Mouse (Mus musculus) neural tube, embryonic 11.5 days (tissue): ENCODE results near the gene Ifi27l2b. TPM values are rescaled to one million over a fixed set of nuclear protein-coding genes. Genes with fewer than 3 reads are reported as not detected.
"Not testable (repeated sequence)": the region's sequence is repeated elsewhere in the genome, so short reads cannot be mapped to it uniquely, and the experiment has no call there.

Experiments
- ATAC-seq: fragments of 200-750 bp; cut with Nextera tagmentation; 2 replicates; pipeline ENCODE4 v1.8.0; 2017; ENCODE audit warnings: moderate number of reproducible peaks, mild to moderate bottlenecking, moderate TSS enrichment, moderate library complexity; ENCODE audit not compliant: insufficient read depth, low FRiP score, low TSS enrichment
- DNase-seq: peaks from one replicate; pipeline ENCODE4 v3.0.0-alpha.2; 2015; ENCODE audit warnings: low spot score
- H3K27ac ChIP-seq: fragments of 300-500 bp; sonication (generic); 2 replicates; pipeline ENCODE4 v1.5.1; 2014; ENCODE audit warnings: low read depth, mild to moderate bottlenecking, low read length
- H3K27me3 ChIP-seq: fragments of 300-500 bp; sonication (generic); 2 replicates; pipeline ENCODE4 v1.6.1; 2014; ENCODE audit warnings: mild to moderate bottlenecking, low read length, mixed read lengths; ENCODE audit not compliant: control insufficient read depth, insufficient read depth
- H3K36me3 ChIP-seq: fragments of 300-500 bp; sonication (generic); 2 replicates; pipeline ENCODE4 v1.6.1; 2014; ENCODE audit warnings: mild to moderate bottlenecking, low read length, moderate library complexity, mixed read lengths; ENCODE audit not compliant: control insufficient read depth, insufficient read depth
- H3K4me1 ChIP-seq: fragments of 300-500 bp; sonication (generic); 2 replicates; pipeline ENCODE4 v1.6.1; 2014; ENCODE audit warnings: low read length, mixed read lengths; ENCODE audit not compliant: control insufficient read depth, insufficient read depth
- H3K4me2 ChIP-seq: fragments of 300-500 bp; sonication (generic); 2 replicates; pipeline ENCODE4 v1.6.1; 2014; ENCODE audit warnings: low read depth, mild to moderate bottlenecking, moderate library complexity
- H3K4me3 ChIP-seq: fragments of 300-500 bp; sonication (generic); 2 replicates; pipeline ENCODE4 v1.5.1; 2014; ENCODE audit warnings: low read depth, low read length
- H3K9ac ChIP-seq: fragments of 300-500 bp; sonication (generic); 2 replicates; pipeline ENCODE4 v1.6.1; 2014; ENCODE audit warnings: mild to moderate bottlenecking, low read length
- H3K9me3 ChIP-seq: fragments of 300-500 bp; sonication (generic); 2 replicates; pipeline ENCODE4 v1.6.1; 2016; ENCODE audit warnings: low read length; ENCODE audit not compliant: control insufficient read depth
- WGBS: fragments of 180-500 bp; shearing (Covaris S2); extraction: QIAGEN DNeasy Blood & Tissue Kit; methylation state at CpG from one replicate; pipeline ENCODE4 v1.1.7; 2014; 5-methylcytosine and 5-hydroxymethylcytosine counted together
- polyA plus RNA-seq: library from polyadenylated mRNA; unstranded; fragments of >200 nt; fragmentation: Nextera tagmentation; extraction: Ambion mirVana; gene quantifications from 2 replicates; pipeline ENCODE4 v1.2.1, GENCODE M21; 2014

Ifi27l2b gene
- polyA plus RNA-seq, 1 experiment from 2014 or later, result not detected

DNA sequence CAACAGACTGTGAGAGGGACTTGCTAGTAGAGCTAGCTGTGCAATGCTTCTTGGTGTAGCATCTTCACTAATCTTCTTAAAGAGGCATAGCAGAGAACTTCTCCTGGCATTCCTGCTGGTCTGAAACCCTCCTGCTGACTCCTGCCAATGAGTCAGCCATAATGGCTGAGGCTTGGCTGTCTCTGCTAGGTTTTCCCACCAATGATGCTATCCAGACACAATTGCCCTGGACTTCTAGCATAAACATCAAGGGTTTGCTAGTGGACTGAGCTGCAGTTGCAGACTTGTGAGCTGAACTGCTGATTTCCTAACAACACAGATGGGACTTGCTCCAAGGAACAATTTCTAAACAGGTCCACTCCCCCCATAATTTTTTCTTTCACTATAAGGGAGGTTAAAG, 3.7 kb downstream of the Ifi27l2b start:
- H3K36me3 ChIP-seq, result no peaks in the 10 kb centered on the region
- no peak overlapping the region for H3K9ac ChIP-seq
- no peaks in the 10 kb centered on the region for H3K9me3 ChIP-seq
- H3K4me2 ChIP-seq, result no peak overlapping the region
- no peak overlapping the region for H3K4me3 ChIP-seq
- no peaks in the 10 kb centered on the region for H3K4me1 ChIP-seq
- no peak for ATAC-seq
- H3K27ac ChIP-seq, result no peak overlapping the region
- H3K27me3 ChIP-seq, result no peaks in the 10 kb centered on the region
- no peak for DNase-seq

DNA sequence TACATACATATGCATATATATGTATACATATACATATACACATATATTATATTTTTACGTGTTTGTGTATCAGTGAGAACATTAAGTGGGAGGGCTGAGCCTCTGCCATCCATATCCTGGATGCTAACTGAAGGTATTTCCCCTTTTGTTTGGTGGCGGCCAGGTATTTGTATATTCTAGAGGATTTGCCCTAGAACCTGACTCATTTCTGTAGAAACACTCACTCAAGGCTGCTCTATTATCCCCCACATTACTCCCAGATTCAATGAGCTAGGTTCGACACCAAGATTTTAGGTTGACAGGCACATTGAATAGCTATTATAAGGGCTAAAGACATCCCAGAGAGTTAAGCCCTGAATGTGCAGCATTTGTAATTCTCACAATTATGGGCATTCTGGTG, 12.0 kb downstream of the Ifi27l2b start:
- Histone ChIP-seq H3K4me2 (no peak overlapping the region), H3K9ac (no peak overlapping the region), H3K9me3 (no peaks in the 10 kb centered on the region), H3K4me1 (no peaks in the 10 kb centered on the region), H3K27me3 (no peaks in the 10 kb centered on the region), H3K27ac (no peak overlapping the region), H3K36me3 (no peaks in the 10 kb centered on the region), H3K4me3 (no peak overlapping the region)
- 82% methylated on average over 3 of the region's 3 CpGs for WGBS
- DNase-seq (no peak), ATAC-seq (no peak)

DNA sequence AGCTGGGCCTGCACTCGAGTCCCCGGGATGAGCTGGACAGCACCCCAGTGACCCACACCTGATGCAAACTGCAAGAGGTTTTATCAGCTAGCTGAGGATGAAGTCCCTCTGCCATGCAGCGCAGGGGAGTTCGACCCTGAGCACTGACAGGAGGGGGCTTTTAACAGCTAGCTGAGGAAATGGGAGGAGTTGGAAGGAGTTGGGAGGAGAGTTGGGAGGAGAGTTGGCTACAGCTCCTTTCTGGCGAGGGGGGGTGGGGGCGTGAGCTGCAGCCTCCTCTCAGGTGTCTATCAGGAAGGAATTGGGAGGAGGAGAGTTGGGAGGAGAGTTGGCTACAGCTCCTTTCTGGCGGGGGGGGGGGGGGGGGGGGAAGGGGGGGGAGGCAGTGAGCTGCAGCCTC, 12.8 kb downstream of the Ifi27l2b start:
- not testable (repeated sequence) for H3K4me2 ChIP-seq, H3K27ac ChIP-seq, ATAC-seq, H3K9ac ChIP-seq, H3K4me3 ChIP-seq, H3K9me3 ChIP-seq, H3K4me1 ChIP-seq, DNase-seq, H3K36me3 ChIP-seq, H3K27me3 ChIP-seq
- 41% methylated on average over 5 of the region's 7 CpGs for WGBS

DNA sequence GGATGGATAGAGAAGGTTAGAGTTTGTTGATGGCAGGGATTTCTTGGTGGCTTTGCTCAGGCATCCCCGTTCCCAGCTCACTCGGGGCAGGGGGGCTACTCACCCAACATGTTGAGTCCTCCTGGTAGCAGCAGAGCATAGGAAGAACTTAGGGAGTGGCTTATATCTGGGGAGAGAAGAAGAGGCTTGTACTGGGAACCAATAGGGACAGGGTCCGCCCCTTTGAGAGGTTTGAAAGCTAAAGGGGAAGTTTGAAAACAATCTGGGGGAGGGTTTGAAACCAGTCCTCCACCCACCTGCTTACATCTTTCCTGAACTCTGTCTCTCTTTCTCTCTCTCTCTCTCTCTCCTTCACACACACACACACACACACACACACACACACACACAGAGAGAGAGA, 13.5 kb downstream of the Ifi27l2b start, which contains the start of gene Ifi27l2a:
TSS of gene Ifi27l2a (minus strand) at position 157 of the 400 bp plus-strand sequence.
- Histone ChIP-seq H3K9me3 (no peaks in the 10 kb centered on the region), H3K4me2 (no peak within 1 kb of the TSS), H3K4me1 (no peaks in the 10 kb centered on the region), H3K27ac (no peak within 1 kb of the TSS), H3K36me3 (no peaks in the 10 kb centered on the region), H3K4me3 (no peak within 1 kb of the TSS), H3K27me3 (no peaks in the 10 kb centered on the region), H3K9ac (no peak within 1 kb of the TSS)
- DNase-seq (no peak), ATAC-seq (no peak)
- 43% methylated on average over 3 of the region's 3 CpGs for WGBS

DNA sequence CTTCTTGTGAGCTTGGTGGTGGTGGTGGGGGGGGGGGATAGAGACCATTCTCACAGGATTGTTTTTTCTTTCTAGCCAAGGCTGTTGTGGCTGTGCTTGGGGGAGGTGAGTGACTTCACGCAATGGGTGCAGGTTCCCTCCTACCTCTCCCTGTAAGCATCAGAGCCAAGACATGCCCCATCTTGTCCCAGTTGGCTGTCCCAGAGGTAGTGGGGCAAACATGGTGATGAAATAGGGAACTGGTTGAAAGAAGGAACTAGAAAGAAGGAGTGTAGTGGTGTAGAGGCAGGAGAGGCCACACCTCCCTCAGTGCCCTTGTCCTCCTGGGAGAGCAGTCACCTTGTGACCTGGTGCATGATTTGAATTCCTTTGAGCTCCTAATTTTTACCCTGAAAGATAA, 19.4 kb downstream of the Ifi27l2b start:
- Histone ChIP-seq H3K36me3 (no peaks in the 10 kb centered on the region), H3K9ac (no peak overlapping the region), H3K4me1 (no peaks in the 10 kb centered on the region), H3K27me3 (no peaks in the 10 kb centered on the region), H3K9me3 (no peaks in the 10 kb centered on the region), H3K4me2 (no peak overlapping the region), H3K4me3 (no peak overlapping the region), H3K27ac (no peak overlapping the region)
- 79% methylated on average over 1 of the region's 1 CpGs for WGBS
- no peak for ATAC-seq
- no peak for DNase-seq

DNA sequence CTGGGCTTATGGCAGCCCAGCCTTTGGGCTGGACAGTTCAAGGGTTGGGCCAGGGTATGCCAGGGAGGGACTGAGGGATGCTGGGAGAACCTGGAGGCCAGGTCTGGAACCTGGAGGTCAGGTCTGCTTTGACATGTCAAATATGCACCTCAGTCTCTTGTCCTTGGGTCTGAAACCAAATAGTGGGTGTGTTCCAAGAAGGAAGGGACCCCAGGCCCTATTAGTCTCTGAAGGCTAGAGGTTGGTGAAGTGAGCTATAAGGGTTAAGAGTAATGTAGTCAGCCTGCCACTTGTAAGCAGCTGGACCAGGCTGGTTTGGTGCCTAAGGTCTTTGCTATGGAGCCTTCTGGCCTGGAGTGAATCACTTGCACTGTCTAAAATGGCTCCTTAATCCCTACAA, 22.2 kb downstream of the Ifi27l2b start:
- no peaks in the 10 kb centered on the region for H3K9me3 ChIP-seq
- no peak overlapping the region for H3K9ac ChIP-seq
- no peaks in the 10 kb centered on the region for H3K27me3 ChIP-seq
- DNase-seq (no peak), ATAC-seq (no peak)
- no peak overlapping the region for H3K4me3 ChIP-seq
- H3K4me1 ChIP-seq, result no peaks in the 10 kb centered on the region
- no peak overlapping the region for H3K27ac ChIP-seq
- no peaks in the 10 kb centered on the region for H3K36me3 ChIP-seq
- H3K4me2 ChIP-seq, result no peak overlapping the region

DNA sequence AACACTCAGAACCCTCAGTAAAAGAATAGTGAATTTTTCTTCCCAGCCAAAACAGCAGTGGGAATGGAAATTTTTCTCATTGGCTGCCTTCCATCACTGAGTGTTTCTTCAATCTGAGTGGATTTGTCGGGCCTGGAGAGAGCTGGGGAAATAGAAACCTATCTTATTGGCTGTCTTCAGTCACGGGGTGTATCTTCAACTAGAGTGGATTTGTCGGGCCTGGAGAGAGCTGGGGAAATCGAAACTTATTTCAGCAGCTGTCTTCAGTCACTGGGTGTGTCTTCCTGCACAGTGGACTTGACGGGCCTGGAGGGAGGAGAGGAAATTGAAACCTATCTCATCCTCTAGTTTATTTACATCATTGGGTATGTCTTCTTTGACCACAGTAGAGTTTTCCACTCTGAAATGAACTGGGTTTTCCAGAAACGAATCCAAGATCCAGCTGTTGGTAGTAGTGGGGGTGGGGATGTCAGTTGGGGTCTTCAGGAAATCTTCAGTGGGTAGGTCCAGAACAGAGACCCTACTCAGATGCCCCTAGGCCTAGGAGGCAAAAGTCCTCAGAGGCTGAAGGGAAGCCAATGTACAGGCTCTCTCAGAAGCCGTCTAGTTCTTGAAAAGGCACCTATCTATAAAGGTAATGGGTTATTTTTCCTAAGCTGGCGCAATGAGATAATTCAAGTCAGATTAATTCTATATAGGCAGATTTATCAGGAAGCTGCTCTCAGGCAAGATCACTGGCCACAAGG, 22.9 kb downstream of the Ifi27l2b start, which contains the start of gene Ifi27:
TSS of gene Ifi27 (plus strand) at position 226 of the 746 bp plus-strand sequence.
- Histone ChIP-seq H3K27me3 (no peaks in the 10 kb centered on the region), H3K27ac (no peak within 1 kb of the TSS), H3K9me3 (no peaks in the 10 kb centered on the region), H3K9ac (no peak within 1 kb of the TSS), H3K4me1 (no peaks in the 10 kb centered on the region), H3K36me3 (no peaks in the 10 kb centered on the region), H3K4me2 (no peak within 1 kb of the TSS), H3K4me3 (no peak within 1 kb of the TSS)
- DNase-seq (no peak), ATAC-seq (no peak)
- 81% methylated on average over 8 of the region's 8 CpGs for WGBS

DNA sequence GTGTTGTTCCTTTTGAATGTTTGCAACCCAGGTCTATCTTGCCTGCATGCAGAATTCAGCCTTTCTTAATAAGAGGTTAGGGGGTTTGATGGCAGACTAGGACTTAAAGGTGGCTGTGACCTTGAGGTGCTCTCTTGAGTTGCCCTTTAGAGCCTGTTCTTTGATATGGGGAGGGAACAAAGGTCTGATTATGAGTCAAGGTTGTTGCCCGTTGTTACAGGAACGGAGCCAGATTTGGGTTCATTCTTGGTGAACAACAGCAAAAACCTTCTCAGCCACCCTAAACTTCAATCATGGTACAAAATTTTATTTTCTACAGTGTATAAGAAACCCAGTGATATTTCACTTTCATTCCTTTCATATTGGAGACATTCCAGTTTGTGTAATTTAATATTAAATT, 23.6 kb downstream of the Ifi27l2b start:
- Histone ChIP-seq H3K4me2 (no peak overlapping the region), H3K27ac (no peak overlapping the region), H3K36me3 (no peaks in the 10 kb centered on the region), H3K9me3 (no peaks in the 10 kb centered on the region), H3K27me3 (no peaks in the 10 kb centered on the region), H3K4me3 (no peak overlapping the region), H3K9ac (no peak overlapping the region), H3K4me1 (no peaks in the 10 kb centered on the region)
- DNase-seq (no peak), ATAC-seq (no peak)
- 92% methylated on average over 2 of the region's 2 CpGs for WGBS

DNA sequence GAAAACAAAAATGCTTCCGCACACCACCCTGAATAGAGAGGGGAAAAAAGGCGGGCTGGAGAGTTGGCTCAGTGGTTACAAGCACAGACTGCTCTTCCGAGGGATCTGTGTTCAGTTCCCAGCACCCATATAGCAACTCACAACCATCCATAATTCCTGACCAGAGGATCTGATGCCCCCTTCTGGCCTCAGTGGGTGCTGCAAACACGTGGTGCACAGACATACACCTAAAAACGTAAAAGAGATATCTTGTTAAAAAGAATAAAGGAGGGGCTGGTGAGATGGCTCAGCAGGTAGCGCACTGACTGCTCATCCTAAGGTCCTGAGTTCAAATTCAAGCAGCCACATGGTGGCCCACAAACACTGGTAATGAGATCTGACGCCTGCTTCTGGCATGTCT, 30.3 kb downstream of the Ifi27l2b start:
- no peaks in the 10 kb centered on the region for H3K36me3 ChIP-seq
- H3K9me3 ChIP-seq, result no peaks in the 10 kb centered on the region; the same call in 1 of the 2 replicates
- no peak overlapping the region for H3K27ac ChIP-seq
- DNase-seq (no peak), ATAC-seq (no peak)
- 91% methylated on average over 7 of the region's 7 CpGs for WGBS
- H3K4me3 ChIP-seq, result no peak overlapping the region
- H3K4me2 ChIP-seq, result no peak overlapping the region
- no peaks in the 10 kb centered on the region for H3K27me3 ChIP-seq
- peaks cover 10% of the 10 kb centered on the region; the same call in 1 of the 2 replicates for H3K4me1 ChIP-seq
- no peak overlapping the region for H3K9ac ChIP-seq
